Mouse (Mus musculus): ENCODE measurements around the gene Vmn2r5. TPM values are rescaled to one million over a fixed set of nuclear protein-coding genes. Genes with fewer than 3 reads are reported as not detected.
"Not testable (repeated sequence)": the region's sequence is repeated elsewhere in the genome, so short reads cannot be mapped to it uniquely, and the experiment has no call there.

The Vmn2r5 gene
- not detected in 2 replicates for polyA plus RNA-seq (2015; fragmentation: Nextera tagmentation; extraction: Ambion mirVana)

DNA sequence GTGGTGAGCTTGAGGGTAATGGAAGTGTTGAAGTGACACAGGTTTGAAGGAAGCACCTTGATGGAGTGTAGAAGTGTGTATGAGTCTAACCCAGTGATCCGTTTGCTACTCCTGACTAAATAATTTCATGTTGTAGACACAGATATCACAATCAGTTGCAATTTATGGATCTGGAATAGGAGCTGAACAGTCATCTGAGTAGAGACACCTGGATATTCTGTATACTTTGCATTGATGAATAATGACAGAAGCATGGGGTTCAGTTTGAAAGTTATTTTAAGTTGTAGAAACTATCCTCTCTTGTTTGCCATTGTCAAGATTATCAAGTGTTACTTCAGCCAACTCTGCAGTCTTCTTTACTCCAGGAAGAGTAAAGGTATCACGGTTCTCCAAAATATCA, at the start of gene Vmn2r5:
Gene Vmn2r5, minus strand, starts transcription at position 101 of the 400 bp plus-strand sequence.
- not testable (repeated sequence) for H3K27ac ChIP-seq; H3K36me3 ChIP-seq; H3K9me3 ChIP-seq; H3K4me3 ChIP-seq (replicated peaks); ATAC-seq (ENCODE audit: insufficient read depth, low FRiP score, low read depth); H3K9ac ChIP-seq; H3K4me2 ChIP-seq; H3K4me1 ChIP-seq; H3K27me3 ChIP-seq (replicated peaks)
- WGBS = 67% methylated on average over 1 of the region's 2 CpGs

DNA sequence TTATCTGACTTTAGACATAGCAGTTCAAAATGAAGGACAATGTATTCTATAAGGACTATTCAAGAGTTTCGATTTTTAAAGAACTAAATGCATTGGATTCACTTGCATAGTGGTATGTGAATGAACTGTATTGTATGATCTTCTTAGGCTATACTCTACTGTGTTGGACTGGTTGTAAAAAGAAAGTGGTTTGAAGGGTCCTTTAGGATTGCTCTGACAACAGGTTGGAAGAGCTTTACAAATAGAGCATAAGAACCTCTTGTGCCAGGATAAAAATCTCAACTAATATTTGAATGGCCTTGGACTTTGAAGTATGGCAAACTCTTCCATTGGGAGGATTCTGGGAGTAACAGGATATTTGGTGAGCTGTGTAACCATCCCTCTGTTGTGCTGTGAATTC, 13.9 kb upstream of the Vmn2r5 start:
- 86% methylated on average over 1 of the region's 1 CpGs for WGBS
- not testable (repeated sequence) for H3K9me3 ChIP-seq; H3K27me3 ChIP-seq (replicated peaks); ATAC-seq (ENCODE audit: insufficient read depth, low FRiP score, low read depth); H3K4me1 ChIP-seq; H3K4me2 ChIP-seq; H3K4me3 ChIP-seq (replicated peaks); H3K36me3 ChIP-seq; H3K9ac ChIP-seq; H3K27ac ChIP-seq

Other genes starting within 250 kb of the Vmn2r5 start
- gene Vmn2r3, start 220.1 kb downstream of the Vmn2r5 start, polyA plus RNA-seq (2015; fragmentation: Nextera tagmentation; extraction: Ambion mirVana) = not detected in 2 replicates
- not detected in 2 replicates for gene Vmn2r4, start 94.5 kb downstream of the Vmn2r5 start, polyA plus RNA-seq (2015; fragmentation: Nextera tagmentation; extraction: Ambion mirVana)
- gene Vmn2r6, start 56.0 kb upstream of the Vmn2r5 start, polyA plus RNA-seq (2015; fragmentation: Nextera tagmentation; extraction: Ambion mirVana) = not detected in 2 replicates